Mouse (Mus musculus) myocyte (in vitro differentiated cells): ENCODE data around the gene 6430548M08Rik.

Experiments
- MAX ChIP-seq: IDR thresholded peaks from one replicate; pipeline ENCODE4 v1.6.1; 2011; ENCODE audit warnings: low read depth, mild to moderate bottlenecking, control low read depth
- MYOD1 ChIP-seq, 3 experiments: IDR thresholded peaks; one replicate each; pipeline ENCODE4 v1.6.1; 2011; ENCODE audit warnings: control low read depth in 2 of 3, low read depth in 2 of 3, mild to moderate bottlenecking in 2 of 3, moderate library complexity in 1 of 3; ENCODE audit not compliant: insufficient read length in 2 of 3, control insufficient read depth in 1 of 3
- POLR2A ChIP-seq: IDR thresholded peaks from one replicate; pipeline ENCODE4 v1.6.1; 2011; ENCODE audit warnings: low read depth, mild to moderate bottlenecking, control low read depth, moderate library complexity; ENCODE audit not compliant: insufficient read length
- POLR2AphosphoS2 ChIP-seq: IDR thresholded peaks from one replicate; pipeline ENCODE4 v1.6.1; 2011; ENCODE audit warnings: low read depth, control low read depth; ENCODE audit not compliant: insufficient read length
- REST ChIP-seq: IDR thresholded peaks from one replicate; pipeline ENCODE4 v1.6.1; 2011; ENCODE audit warnings: mild to moderate bottlenecking, control low read depth, moderate library complexity; ENCODE audit not compliant: insufficient read depth, insufficient read length
- SRF ChIP-seq: IDR thresholded peaks from one replicate; pipeline ENCODE4 v1.6.1; 2011; ENCODE audit warnings: low read depth; ENCODE audit not compliant: control insufficient read depth, insufficient read length
- TCF12 ChIP-seq: IDR thresholded peaks from one replicate; pipeline ENCODE4 v1.6.1; 2011; ENCODE audit warnings: mild to moderate bottlenecking, control low read depth; ENCODE audit not compliant: poor library complexity, insufficient read depth, severe bottlenecking
- TCF3 ChIP-seq: IDR thresholded peaks from one replicate; pipeline ENCODE4 v1.6.1; 2011; ENCODE audit warnings: low read depth, control low read depth; ENCODE audit not compliant: insufficient read length
- USF1 ChIP-seq: IDR thresholded peaks from one replicate; pipeline ENCODE4 v1.6.1; 2011; ENCODE audit warnings: low read depth, mild to moderate bottlenecking, control low read depth, moderate library complexity

- TF ChIP-seq POLR2AphosphoS2 (no peak), MAX (no peak), REST (no peak), POLR2A (no peak), TCF3 (no peak), USF1 (no peak), MYOD1 (IDR thresholded peaks at IDR 0.05; ENCODE audit: control insufficient read depth in 1 of 3, insufficient read length in 2 of 3, low read depth in 2 of 3) (peak in 1 of 3 experiments; percentile 66), TCF12 (no peak), SRF (no peak)
Measured at GRCm38 (mm10) chr8:120133169-120133568, 19.2 kb downstream of the 6430548M08Rik start.
